Mouse (Mus musculus): ENCODE data around the gene Atad3a.
"Not testable (repeated sequence)": the region's sequence is repeated elsewhere in the genome, so short reads cannot be mapped to it uniquely, and the experiment has no call there.

The Atad3a gene

DNA sequence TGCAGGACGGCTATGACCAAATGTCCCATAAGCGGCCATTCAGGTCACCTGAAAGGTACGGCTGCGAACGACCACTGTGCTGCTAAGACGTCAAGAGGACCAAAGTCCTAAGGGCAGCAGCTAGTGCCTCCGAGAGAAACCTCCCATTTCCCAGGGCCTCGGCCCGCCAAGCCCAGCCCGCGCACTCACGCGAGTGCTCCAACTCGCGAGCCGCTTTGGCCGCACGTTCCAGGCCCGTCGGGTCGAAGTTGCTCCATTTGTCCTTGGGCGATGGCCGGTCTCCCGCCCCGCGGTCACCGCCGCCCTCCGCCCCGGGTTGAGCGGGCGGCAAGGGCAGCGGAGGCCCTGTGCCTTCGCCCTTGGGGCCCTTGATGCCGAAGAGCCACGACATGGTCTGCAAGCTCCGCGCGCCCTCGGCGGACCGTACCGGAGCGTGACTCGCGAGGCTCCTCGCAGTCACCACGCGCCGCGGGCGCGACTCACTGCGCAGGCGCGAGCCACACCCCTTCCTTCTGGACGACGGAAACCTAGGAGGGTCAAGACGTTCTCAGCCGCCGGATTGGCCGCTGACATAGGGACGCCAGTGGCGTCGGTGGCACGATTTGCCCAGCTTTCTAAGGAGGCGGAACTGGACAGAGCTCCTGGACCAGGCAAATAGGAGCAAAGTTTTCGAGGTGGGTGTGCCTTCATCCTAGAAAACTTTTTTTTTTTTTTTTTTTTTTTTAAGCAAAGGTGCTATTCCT, at the start of gene Atad3a:
Gene Atad3a, minus strand, starts transcription at position 481 of the 743 bp plus-strand sequence.
- DNase-seq (ENCODE audit: low spot score in 2 of 2), result peak; percentile 89 to 97

DNA sequence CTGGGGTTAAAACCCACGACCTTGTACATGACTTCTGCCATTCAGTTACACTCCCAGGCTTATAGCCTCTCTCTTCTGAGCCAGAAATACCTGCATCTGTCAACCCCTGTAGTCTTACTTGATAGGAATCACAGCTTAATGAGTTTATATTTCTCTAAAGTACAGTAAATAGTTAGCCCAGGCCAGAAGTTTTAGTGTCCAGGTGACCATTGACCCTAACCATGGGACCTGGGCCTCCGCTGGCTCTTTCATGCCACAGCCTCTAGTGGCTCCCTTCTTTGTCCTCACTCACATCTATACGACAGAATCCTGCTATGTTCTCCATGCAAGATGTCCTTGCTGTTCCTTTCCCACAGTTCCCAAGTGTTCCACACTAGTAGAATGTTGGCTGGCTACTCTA, 46.9 kb upstream of the Atad3a start:
- DNase-seq (ENCODE audit: low spot score in 2 of 2), result no peak

DNA sequence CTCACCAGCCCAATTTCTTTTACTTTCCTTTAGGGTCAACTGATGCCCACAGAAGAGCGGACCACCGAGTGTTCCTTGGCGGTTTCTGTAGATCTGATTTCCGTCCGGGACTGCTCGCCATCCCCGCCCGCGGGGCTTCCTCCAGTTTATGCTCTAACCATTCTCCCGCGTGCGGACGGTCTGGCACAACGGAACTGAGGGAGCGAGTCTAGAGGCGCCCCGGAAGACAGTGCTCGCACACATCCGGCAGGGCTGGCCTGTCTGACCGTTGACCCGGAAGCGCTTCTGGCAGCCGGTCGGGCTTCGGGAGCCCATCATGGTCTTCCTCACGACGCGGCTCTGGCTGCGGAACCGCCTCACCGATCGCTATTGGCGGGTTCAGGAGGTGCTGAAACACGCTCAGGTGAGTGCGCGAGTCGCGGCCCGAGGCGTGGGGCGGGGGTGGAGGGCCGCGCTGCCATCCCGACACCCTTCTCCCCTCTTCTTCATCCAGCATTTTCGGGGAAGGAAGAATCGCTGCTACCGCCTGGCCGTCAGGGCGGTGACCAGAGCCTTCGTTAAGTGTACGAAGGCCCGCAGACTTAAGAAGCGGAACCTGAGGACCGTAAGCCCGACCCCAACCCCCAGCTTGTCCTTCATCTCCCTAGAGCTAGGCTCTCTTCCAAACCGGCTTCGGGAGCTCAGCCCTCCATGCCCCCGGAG, 42.6 kb upstream of the Atad3a start:
- peak; percentile 76 to 96 for DNase-seq (ENCODE audit: low spot score in 2 of 2)

DNA sequence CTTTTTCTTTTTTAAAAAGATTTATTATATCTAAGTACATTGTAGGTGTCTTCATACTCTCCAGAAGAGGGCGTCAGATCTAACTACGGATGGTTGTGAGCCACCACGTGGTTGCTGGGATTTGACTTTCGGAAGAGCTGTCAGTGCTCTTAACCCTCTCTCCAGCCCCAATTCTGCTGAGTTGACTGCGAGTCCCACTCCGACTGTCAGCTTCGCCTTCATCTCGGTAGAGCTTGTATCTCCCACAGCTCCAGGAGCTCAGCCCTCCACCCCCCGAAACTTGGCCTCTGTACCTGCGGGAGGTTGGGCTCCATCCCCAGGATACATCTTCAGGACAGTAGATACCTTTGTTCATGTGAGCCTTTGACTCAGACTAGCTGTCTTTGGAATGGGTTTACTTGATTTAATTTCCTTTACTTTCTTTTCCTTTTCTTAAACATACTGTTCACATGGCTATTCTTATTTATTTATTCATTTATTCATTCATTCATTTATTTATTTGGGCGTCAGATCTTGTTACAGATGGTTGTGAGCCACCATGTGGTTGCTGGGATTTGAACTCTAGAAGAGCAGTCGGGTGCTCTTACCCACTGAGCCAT, 41.9 kb upstream of the Atad3a start, which contains the start of gene Mrpl20:
Gene Mrpl20, plus strand, starts transcription at position 138 of the 599 bp plus-strand sequence.
- no peak for DNase-seq (ENCODE audit: low spot score in 2 of 2)

DNA sequence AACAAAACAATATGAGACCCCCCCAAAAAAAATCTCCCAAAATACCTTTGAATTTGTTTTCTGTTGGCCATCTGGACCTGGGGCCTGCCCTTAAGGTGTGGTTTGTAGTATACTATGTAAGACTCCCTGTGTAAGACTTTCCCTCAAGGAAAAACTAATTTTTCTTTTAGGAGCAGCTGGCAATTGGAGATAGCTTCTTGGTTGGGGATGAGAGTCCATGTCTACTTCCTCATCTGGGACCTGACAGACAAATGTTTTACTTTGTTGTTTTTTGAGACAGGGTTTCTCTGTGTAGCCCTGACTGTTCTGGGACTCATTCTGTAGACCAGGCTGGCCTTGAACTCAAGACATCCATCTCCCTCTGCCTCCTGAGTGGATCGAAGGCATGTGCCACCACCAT, 41.2 kb upstream of the Atad3a start:
- DNase-seq (ENCODE audit: low spot score in 2 of 2), result no peak

DNA sequence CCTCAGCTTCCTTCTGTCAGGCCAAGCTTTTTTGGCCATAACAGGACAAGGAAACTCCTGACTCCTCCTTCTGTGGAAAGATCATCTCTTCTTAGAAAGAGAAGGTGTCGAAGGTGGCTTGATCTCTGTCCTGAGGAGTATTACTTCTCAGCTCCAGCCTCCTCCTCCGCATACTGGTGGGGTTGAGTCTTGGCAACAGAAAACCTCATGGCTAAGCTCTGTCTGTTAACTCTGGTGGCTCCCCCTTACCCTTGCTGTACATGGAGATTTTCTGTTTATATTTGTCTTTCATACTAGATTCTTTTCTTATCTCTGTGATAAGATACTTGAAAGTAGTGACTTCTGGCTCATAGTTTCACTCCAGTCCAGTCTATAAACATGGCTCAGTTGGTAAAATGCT, 32.8 kb upstream of the Atad3a start:
- no peak for DNase-seq (ENCODE audit: low spot score in 2 of 2)

DNA sequence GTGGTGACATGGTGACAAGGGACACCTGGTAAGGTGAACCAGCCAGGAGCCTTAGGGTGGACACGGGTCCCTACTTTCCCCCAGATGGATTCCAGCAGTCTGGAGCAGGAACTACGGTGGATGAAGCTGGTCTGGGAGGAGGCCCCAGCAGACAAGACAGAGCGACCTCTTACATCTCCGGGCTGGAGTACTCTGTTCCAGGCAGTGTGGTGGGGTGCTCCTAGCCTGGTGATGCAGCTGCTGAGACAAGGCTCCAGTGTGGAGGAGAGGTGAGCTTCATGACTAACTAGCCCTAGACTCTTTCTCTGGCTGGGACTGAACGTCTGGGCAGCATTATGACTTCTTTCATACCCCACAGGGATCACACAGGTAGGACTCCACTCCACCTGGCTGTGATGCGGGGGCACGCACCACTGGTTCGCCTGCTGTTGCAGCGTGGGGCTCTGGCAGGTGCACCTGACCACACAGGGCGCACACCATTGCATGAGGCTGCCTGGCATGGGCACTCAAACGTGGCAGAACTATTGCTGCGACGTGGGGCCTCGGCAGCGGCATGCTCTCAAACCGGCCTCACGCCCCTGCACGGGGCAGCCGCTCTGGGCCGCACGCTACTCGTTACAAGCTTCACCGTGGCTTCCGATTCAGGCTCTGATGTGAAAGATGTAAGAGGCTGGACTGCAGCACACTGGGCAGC, 30.5 kb upstream of the Atad3a start:
- DNase-seq (ENCODE audit: low spot score in 2 of 2), result no peak

DNA sequence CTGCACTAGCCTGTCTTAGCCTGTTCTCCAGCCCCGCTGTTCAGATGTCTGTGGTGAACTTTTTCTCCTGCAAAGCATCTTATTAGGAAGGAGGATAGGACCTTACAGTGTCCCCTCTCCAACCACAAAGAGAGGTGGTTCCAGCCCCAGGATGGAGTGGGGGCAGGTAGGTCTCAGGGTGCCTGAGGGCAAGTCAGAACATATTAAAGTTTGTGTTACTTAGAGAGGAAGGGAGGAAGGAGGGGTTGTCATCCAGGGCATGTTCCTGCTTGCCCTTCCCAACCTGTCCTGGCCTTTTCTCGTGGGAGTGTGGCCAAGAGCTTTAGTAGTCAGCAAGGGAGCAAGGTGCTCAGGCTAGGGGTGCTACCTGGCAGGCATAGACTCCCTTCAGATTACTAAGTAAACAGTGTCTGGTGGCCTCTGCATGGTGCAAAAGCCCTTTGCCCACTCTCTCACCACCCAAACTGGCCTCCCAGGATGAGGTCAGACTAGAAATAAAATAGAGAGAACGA, 29.8 kb upstream of the Atad3a start:
- no peak for DNase-seq (ENCODE audit: low spot score in 2 of 2)

DNA sequence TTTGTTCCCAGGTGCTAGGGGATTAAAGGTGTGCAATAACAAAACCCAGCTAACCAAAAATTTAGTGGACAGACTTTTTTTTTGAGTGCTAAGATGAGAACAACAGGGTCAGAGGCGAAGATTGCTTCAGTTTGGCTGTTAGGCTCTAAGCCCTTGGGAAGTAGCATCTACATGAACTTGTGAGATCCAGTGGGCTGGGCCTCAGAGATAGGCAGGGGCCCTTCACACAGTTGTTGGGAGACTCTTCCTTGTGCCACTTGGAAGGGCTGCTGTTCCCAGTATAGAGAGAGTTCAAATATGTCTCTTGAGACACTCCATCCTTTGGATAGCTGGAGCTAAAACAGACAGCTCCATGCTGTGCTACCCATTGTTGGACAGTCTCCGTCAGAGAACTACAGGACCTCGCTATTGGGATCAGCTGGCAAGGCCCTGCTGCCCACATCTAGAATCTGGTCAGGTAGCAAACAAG, 29.2 kb upstream of the Atad3a start, which contains the start of gene Ankrd65:
Gene Ankrd65, plus strand, starts transcription at position 419 of the 469 bp plus-strand sequence.
- no peak for DNase-seq (ENCODE audit: low spot score in 2 of 2)

DNA sequence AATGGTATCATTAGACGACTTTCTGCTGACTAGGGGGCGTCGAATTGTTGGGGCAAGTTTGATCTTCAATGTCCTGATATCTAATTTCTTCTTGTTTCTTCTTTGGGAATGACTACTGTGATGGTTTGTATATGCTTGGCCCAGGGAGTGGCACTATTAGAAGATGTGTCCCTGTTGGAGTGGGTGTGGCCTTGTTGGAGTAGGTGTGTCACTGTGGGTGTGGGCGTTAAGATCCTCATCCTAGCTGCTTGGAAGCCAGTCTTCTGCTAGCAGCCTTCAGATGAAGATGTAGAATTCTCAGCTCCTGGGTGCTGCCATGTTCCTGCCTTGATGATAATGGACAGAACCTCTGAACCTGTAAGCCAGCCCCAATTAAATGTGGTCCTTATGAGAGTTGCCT, 27.9 kb upstream of the Atad3a start:
- DNase-seq (ENCODE audit: low spot score in 2 of 2), result not testable (repeated sequence)

DNA sequence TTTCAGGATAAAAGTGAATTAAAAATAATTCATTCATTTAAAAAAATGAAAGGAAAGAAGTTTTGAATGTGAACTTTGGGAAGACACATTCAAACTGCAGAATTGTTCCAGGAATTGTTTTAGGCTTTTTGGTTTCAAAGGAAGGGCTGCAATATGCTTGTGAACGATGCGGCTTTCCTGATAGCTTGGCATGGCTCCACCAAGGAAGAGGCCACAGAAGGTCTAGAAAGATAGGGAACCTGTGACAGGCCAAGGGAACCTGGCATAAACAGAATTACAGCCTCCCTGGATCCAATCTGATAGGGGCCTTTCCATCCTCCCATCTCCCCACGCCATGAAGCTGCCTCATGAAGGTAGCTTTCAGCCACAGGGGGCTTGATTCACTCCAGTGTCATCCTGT, 27.4 kb upstream of the Atad3a start:
- no peak for DNase-seq (ENCODE audit: low spot score in 2 of 2)

DNA sequence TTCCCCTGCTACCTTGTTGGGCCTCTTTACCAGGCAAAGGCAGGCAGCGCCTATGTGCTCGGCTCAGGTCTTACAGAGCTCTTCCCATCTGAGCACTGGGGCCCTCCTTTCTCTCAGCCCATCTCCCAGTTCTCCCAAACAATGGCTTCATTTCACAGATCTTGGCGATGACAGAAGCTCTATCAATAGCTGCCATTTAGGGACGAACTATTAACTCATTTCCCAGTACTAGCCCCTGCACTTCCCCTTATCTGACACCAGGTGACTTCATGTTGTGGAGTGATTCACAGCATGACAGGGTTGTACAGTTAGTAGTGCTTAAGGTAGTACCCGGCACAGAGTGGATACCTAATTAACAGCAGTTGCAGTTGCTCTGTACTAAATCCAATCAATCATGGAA, 24.9 kb upstream of the Atad3a start, which contains the start of gene Tmem88b:
Gene Tmem88b, minus strand, starts transcription at position 56 of the 400 bp plus-strand sequence.
- no peak for DNase-seq (ENCODE audit: low spot score in 2 of 2)

DNA sequence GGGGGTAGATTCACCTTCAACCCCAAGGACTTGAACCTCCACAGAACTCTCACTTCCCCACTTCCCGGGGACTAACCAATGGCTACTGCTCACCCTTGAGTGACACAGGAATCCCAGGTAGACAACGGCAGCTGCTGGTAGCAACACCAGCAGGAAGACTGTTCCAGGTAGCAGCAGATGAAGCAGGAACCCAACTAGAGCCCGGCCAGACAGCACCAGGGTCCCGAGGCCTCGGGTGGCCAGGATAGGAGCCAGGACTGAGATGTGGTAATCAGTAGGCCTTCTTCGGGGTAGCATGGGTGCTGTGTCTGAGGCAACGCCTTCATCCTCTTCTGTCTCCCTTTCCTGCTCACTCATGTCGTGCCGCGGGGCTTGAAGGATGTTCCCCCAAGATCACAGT, 24.4 kb upstream of the Atad3a start:
- no peak for DNase-seq (ENCODE audit: low spot score in 2 of 2)

DNA sequence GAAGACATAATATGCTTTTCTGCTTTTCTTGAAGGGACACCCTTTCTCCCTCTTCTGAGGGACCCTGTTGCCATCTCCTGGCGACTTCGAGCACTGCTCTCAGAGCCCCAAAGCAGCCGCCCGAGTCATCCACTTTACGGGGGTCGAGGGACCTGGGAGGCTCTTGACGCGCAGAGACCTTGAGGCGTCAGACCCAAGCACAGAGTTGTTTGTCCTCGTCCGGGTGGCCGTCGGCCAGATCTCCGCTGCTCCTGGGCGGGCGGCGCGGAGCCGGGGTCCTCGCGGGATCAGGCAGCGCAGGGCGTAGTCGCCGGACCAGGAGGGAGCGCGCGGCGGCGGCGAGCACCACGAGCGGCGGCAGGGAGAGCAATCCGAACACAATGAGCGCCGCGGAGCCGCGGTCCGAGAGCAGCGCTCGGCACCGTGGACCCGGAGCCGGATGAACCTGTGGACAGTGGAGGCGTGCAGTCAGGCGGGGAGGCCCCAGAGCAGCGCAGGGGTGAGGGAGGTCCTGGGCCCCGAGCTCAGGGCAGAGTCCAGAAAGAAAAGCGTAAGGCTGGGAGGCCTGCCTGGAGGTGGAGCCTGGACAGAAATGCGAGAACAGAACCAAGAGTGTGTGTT, 23.3 kb upstream of the Atad3a start:
- peak in 1 of 2 experiments; percentile 80 for DNase-seq (ENCODE audit: low spot score in 2 of 2)

DNA sequence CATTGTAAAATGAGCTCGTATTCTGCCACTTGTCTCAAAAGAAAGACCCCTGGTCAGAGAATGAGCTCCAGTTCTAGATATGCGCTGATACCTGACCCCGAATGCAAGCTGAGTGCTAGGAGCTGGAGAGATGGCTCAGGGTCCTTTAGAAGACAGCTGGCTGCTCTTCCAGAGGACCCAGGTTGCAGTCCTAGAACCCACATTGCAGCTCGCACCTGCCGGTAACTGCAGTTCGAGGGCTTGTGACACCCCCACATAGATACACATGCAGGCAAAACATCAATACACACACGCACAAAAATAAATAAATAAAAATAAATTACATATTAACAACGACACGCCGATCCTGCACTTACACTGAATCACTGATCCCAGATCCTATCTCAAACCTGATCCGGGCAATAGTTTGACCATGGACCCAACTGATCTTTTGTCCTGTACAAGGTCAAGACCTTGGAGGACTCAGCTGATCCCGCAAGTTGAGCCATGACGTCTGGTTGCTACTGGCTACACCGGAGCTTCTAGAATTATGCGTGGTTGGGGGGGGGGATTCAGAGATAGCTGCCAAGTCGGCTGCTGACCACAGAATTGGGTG, 22.7 kb upstream of the Atad3a start:
- DNase-seq (ENCODE audit: low spot score in 2 of 2), result no peak

DNA sequence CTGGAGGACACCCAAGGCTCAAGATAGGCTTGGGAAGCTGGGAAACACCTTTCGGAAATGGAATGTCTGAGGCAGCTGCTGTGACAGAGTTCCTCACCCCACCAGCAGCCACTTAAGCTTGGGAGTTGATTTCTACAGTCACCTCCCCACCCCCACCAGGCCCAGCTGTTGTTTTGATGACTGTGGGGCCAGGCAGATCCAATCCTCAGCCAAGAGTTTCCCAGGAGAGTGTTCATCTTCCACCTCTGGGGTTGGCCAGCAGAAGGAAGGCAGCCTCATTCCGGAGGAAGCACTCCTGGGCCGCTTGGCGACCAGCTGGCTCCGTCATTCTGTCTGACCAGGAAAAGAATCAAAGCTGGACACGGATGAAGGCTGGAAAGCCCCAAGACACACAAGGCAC, 20.0 kb upstream of the Atad3a start:
- no peak for DNase-seq (ENCODE audit: low spot score in 2 of 2)

DNA sequence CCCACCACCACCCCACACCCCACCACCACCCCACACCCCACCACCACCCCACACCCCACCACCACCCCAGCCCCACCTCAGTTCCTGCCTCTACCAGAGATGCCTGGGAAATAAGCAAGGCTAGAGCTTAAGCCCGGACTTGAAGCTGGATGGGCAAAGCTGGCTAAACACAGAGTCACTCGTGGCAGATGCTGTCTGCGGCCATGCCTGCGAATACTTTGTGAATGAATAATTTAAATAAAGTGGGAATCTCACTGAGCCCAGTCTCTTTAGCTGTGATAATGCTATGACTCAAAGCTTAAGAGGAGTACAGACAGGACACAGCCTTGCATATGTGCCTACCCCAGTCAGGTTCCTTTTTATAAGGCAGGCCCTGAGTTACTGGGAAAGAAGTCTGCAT, 18.6 kb upstream of the Atad3a start:
- DNase-seq (ENCODE audit: low spot score in 2 of 2), result no peak

DNA sequence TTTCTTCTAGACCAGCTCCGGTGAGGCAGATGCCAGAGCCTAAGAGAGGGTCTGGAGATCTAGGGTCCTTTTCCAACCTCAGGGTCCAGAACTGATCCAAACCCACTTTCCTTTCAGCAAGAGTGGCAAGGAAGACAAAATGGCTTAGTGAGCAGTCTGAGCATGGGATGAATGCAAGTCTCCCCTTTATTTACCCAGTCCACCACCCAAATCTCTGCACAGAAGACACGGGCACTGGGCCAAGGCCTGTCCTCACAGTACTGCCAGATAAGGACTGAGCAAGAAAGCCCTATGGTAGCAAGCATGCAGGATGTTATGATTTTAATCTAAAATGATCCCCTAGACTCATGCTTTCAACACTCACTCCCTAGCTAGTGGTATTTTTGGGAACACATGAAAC, 16.9 kb upstream of the Atad3a start:
- DNase-seq (ENCODE audit: low spot score in 2 of 2), result no peak

DNA sequence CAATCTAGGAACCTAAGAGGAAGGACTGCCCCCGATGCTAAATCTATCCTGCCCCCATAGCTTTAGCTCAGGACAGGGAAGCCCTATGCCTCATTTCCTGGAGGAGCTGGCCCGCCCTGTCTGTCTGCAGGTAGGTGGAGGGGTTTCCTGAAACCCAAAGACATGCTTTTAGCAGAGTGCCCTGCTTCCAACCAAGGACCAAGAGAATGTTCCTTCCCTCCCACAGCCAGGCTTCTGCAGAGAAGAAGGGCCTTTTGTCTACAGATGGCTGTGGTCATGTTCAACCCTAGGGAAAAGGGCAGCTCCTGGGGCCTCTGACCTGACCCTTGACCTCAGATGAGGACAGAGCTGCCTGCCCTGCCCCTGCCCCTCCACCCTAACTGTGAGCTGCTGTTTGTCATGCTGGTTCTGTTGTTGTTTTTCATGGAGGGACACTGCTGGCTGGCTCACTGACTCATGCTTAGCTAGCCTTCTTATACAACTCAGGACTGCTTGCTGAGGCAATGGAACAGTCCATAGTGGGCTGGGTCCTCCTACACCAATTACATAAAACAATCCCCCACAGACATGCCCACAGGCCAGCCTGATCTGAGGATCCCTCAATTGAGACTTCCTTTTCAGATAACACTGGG, 15.9 kb upstream of the Atad3a start:
- DNase-seq (ENCODE audit: low spot score in 2 of 2), result no peak

DNA sequence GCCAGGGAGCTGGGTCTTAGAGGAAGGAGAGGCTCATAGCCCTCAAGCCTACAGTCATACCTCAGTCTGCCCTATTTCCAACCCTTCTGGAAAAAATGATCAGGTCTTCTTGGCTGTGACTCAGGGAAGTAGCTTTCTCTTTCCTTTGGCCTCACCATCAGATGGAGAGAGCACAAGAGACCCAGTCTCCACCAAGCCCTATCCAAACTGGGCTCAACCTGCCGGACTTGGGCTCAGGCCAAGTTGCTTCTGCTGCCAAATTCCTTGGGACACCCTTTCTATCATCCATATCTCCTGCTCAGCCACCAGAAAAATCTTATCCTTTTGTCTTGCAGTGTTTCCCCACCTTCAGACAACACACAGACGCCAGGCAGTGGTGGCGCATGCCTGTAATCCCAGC, 15.0 kb upstream of the Atad3a start:
- DNase-seq (ENCODE audit: low spot score in 2 of 2), result no peak
